Comparison of ENCODE assay signal across 8 mouse cellular contexts in genomic region chr10:20148773-20149120, GRCm38 (mm10). TPM values are rescaled to one million over a fixed set of nuclear protein-coding genes. Genes with fewer than 3 reads are reported as not detected.
DNase-seq lines count a peak whose midpoint lies in the region; ATAC-seq and TF ChIP-seq lines count a peak whose summit lies in the region.

No protein-coding gene starts in this region.

- H3K4me2 ChIP-seq in CH12.LX (ENCODE audit: insufficient read depth, low read depth, poor library complexity, severe bottlenecking): peak overlapping the region; percentile 46; the same call in 1 of the 2 replicates
- peak overlapping the region; percentile 94 for H3K4me2 ChIP-seq in embryonic facial prominence, embryonic 15.5 days (replicated peaks)
- H3K4me2 ChIP-seq in heart, postnatal 0 days (ENCODE audit: low read depth, low read length): peak overlapping the region; percentile 99
- H3K4me2 ChIP-seq in lung, postnatal 0 days (replicated peaks; ENCODE audit: low read depth, low read length): peak overlapping the region; percentile 96

- no peaks in the 10 kb centered on the region for H3K27me3 ChIP-seq in CH12.LX (replicated peaks)
- peaks cover 21% of the 10 kb centered on the region for H3K27me3 ChIP-seq in embryonic facial prominence, embryonic 15.5 days
- peaks cover 13% of the 10 kb centered on the region for H3K27me3 ChIP-seq in heart, postnatal 0 days (ENCODE audit: control insufficient read depth, insufficient read depth, low read length)
- H3K27me3 ChIP-seq in lung, postnatal 0 days (replicated peaks; ENCODE audit: insufficient read depth, low read length): no peaks in the 10 kb centered on the region

- TF ChIP-seq POLR2A in CH12.LX (IDR thresholded peaks at IDR 0.05; ENCODE audit: low read depth, low read length): no peak

- peak; percentile 91 for ATAC-seq in embryonic facial prominence, embryonic 15.5 days (ENCODE audit: insufficient number of reproducible peaks, low FRiP score, low TSS enrichment, low read depth)
- peak; percentile 78 for ATAC-seq in heart, postnatal 0 days (ENCODE audit: insufficient read depth, low read depth)
- ATAC-seq in lung, postnatal 0 days: peak; percentile 97

- dilution Hi-C loops in CH12.LX (cut with MboI; ENCODE audit: extremely low pct_ligation_motif_present, extremely low pct_unique_long_range_greater_than_20kb, low sequenced_read_pairs): no loop called here

- no peaks in the 10 kb centered on the region for H3K4me1 ChIP-seq in CH12.LX (ENCODE audit: control insufficient read depth in 1 of 2, insufficient read depth in 2 of 2)
- peaks cover 9% of the 10 kb centered on the region; the same call in 1 of the 2 replicates for H3K4me1 ChIP-seq in embryonic facial prominence, embryonic 15.5 days
- H3K4me1 ChIP-seq in heart, postnatal 0 days (ENCODE audit: control insufficient read depth, insufficient read depth): no peaks in the 10 kb centered on the region
- no peaks in the 10 kb centered on the region for H3K4me1 ChIP-seq in lung, postnatal 0 days (ENCODE audit: insufficient read depth, low read depth, low read length)

- H3K9me3 ChIP-seq in CH12.LX (replicated peaks; ENCODE audit: low read length): peaks cover 7% of the 10 kb centered on the region
- H3K9me3 ChIP-seq in embryonic facial prominence, embryonic 15.5 days (replicated peaks): no peaks in the 10 kb centered on the region
- no peaks in the 10 kb centered on the region for H3K9me3 ChIP-seq in heart, postnatal 0 days (replicated peaks; ENCODE audit: control insufficient read depth, low read length)
- H3K9me3 ChIP-seq in lung, postnatal 0 days (ENCODE audit: low read length): no peaks in the 10 kb centered on the region

- no peak overlapping the region for H3K27ac ChIP-seq in CH12.LX (ENCODE audit: insufficient read depth, low read depth)
- peak overlapping the region; percentile 75; the same call in 1 of the 2 replicates for H3K27ac ChIP-seq in embryonic facial prominence, embryonic 15.5 days (replicated peaks)
- peak overlapping the region; percentile 70; the same call in 1 of the 2 replicates for H3K27ac ChIP-seq in heart, postnatal 0 days (ENCODE audit: low read depth)
- peak overlapping the region; percentile 82 for H3K27ac ChIP-seq in lung, postnatal 0 days (ENCODE audit: low read length)

- in situ Hi-C loops in CH12.LX (cut with MboI; ENCODE audit: low pct_ligation_motif_present, low pct_unique_long_range_greater_than_20kb, low sequenced_read_pairs): loop anchor here (25.0 kb wide), 1 partner anchor 411 kb away; no protein-coding TSS in a partner anchor

- no peak for TF ChIP-seq EP300 in CH12.LX (IDR thresholded peaks at IDR 0.05; ENCODE audit: low read length)
- TF ChIP-seq EP300 in heart, postnatal 0 days (IDR thresholded peaks at IDR 0.05; ENCODE audit: low read depth): no peak
- TF ChIP-seq EP300 in lung, postnatal 0 days (IDR thresholded peaks at IDR 0.05): no peak

- no peak overlapping the region for H3K9ac ChIP-seq in CH12.LX (ENCODE audit: insufficient read depth, low read depth)
- peak overlapping the region; percentile 62; the same call in 1 of the 2 replicates for H3K9ac ChIP-seq in embryonic facial prominence, embryonic 15.5 days
- H3K9ac ChIP-seq in heart, postnatal 0 days (replicated peaks; ENCODE audit: low read depth, low read length): peak overlapping the region; percentile 90
- H3K9ac ChIP-seq in lung, postnatal 0 days (replicated peaks; ENCODE audit: low read depth): peak overlapping the region; percentile 81

- no peak for DNase-seq in CH12.LX (ENCODE audit: extremely low read depth)
- DNase-seq in adrenal gland, postnatal 14 days: peak; percentile 82
- DNase-seq in heart, postnatal 0 days (ENCODE audit: low spot score): peak; percentile 46
- peak; percentile 75 to 92 for DNase-seq in kidney, postnatal 25 days
- peak; percentile 87 for DNase-seq in lung, postnatal 0 days (ENCODE audit: low spot score)
- DNase-seq in ovary, postnatal 36 days (ENCODE audit: low spot score): peak; percentile 69
- DNase-seq in urinary bladder, postnatal 25 days (ENCODE audit: low spot score): peak; percentile 69

- under 1% methylated on average over 34 of the region's 58 CpGs for WGBS in embryonic facial prominence, embryonic 15.5 days
- 0% methylated on average over 16 of the region's 58 CpGs for WGBS in heart, postnatal 0 days
- 0% methylated on average over 5 of the region's 58 CpGs for WGBS in lung, postnatal 0 days

- no peaks in the 10 kb centered on the region for H3K79me2 ChIP-seq in CH12.LX (replicated peaks; ENCODE audit: control insufficient read depth, extremely low read depth, insufficient read depth, poor library complexity, severe bottlenecking)

- peaks cover 2 to 9% of the 10 kb centered on the region in 2 experiments for H3K36me3 ChIP-seq in CH12.LX (replicated peaks in 1 of 2; ENCODE audit: control insufficient read depth in 1 of 2, insufficient read depth in 1 of 2, low read length in 1 of 2)
- no peaks in the 10 kb centered on the region for H3K36me3 ChIP-seq in embryonic facial prominence, embryonic 15.5 days
- H3K36me3 ChIP-seq in heart, postnatal 0 days (replicated peaks; ENCODE audit: control insufficient read depth, insufficient read depth, low read length): 0 out of 2 replicates have a peak, but pooled peaks cover under 1% of the 10 kb centered on the region
- H3K36me3 ChIP-seq in lung, postnatal 0 days (ENCODE audit: insufficient read depth, low read length): no peaks in the 10 kb centered on the region

- no peak overlapping the region for H3K4me3 ChIP-seq in CH12.LX (replicated peaks in 1 of 3; ENCODE audit: low read depth in 2 of 3, low read length in 2 of 3, poor library complexity in 1 of 3)
- H3K4me3 ChIP-seq in embryonic facial prominence, embryonic 15.5 days (replicated peaks): peak overlapping the region; percentile 73
- peak overlapping the region; percentile 95 for H3K4me3 ChIP-seq in heart, postnatal 0 days (ENCODE audit: low read depth, low read length)
- peak overlapping the region; percentile 81 for H3K4me3 ChIP-seq in lung, postnatal 0 days (ENCODE audit: low read depth, low read length)

- TF ChIP-seq CTCF in CH12.LX (conservative IDR thresholded peaks at IDR 0.05 in 1 of 2, IDR thresholded peaks at IDR 0.05 in 1 of 2; ENCODE audit: low read depth in 2 of 2, low read length in 2 of 2): no peak; a peak in 1 of 4 replicates
- TF ChIP-seq CTCF in heart, postnatal 0 days (IDR thresholded peaks at IDR 0.05; ENCODE audit: low read depth): no peak
- TF ChIP-seq CTCF in lung, postnatal 0 days (IDR thresholded peaks at IDR 0.05): peak; percentile 27

- TF ChIP-seq RAD21 in CH12.LX (IDR thresholded peaks at IDR 0.05; ENCODE audit: low read depth, low read length): no peak

TF ChIP-seq in CH12.LX, 34 proteins besides CTCF, POLR2A, EP300 and RAD21:
- no peak for TF ChIP-seq SMC3 (IDR thresholded peaks at IDR 0.05; ENCODE audit: low read depth, low read length)
- TF ChIP-seq USF1 (IDR thresholded peaks at IDR 0.05; ENCODE audit: low read depth, low read length): no peak
- no peak for TF ChIP-seq MAX (IDR thresholded peaks at IDR 0.05; ENCODE audit: low read length)
- no peak for TF ChIP-seq MAZ (IDR thresholded peaks at IDR 0.05; ENCODE audit: low read depth, low read length)
- TF ChIP-seq IRF4 (IDR thresholded peaks at IDR 0.05; ENCODE audit: low read depth, low read length): no peak
- TF ChIP-seq UBTF (IDR thresholded peaks at IDR 0.05; ENCODE audit: low read depth, low read length): no peak
- TF ChIP-seq ZNF384 (IDR thresholded peaks at IDR 0.05; ENCODE audit: low read depth, low read length): no peak
- no peak for TF ChIP-seq POLR2AphosphoS2 (IDR thresholded peaks at IDR 0.05; ENCODE audit: low read depth, low read length)
- no peak for TF ChIP-seq TBP (conservative IDR thresholded peaks at IDR 0.05; ENCODE audit: low read depth, low read length)

RNA-seq across cellular contexts. Expression of gene Map7, which starts 0.5 kb away (rescaled TPM):
- 7.4 and 8.8 TPM in 2 replicates for total RNA-seq in CH12.LX (2012; rRNA removed)
- 21.6 and 23.3 TPM in 2 replicates for total RNA-seq in CH12.LX (2014; rRNA removed)
- 31.1 and 48.0 TPM in 2 replicates for polyA plus RNA-seq in CH12.LX (2012; ENCODE audit: insufficient read length, low read depth)
- total RNA-seq in adrenal gland, postnatal 14 days (2021): 16.5 and 19.0 TPM in 2 replicates
- polyA plus RNA-seq in embryonic facial prominence, embryonic 15.5 days (2015; fragmentation: Nextera tagmentation; extraction: Ambion mirVana): 17.5 and 18.4 TPM in 2 replicates
- total RNA-seq in heart, postnatal 0 days (2014; rRNA removed; ENCODE audit: low replicate concordance): 5.9 and 22.5 TPM in 2 replicates
- polyA plus RNA-seq in heart, postnatal 0 days (2015; fragmentation: Nextera tagmentation; extraction: Ambion mirVana): 7.0 and 7.5 TPM in 2 replicates
- polyA plus RNA-seq in lung, postnatal 0 days (2015; fragmentation: Nextera tagmentation; extraction: Ambion mirVana): 12.9 and 14.4 TPM in 2 replicates

Comparison
In these comparisons a context has a peak if more than half of its experiments do, and no peak if none do; other contexts are left out.
1. H3K4me2 ChIP-seq: peak in every context shown above with its lines; median percentile 99 in heart, postnatal 0 days; 96 in lung, postnatal 0 days; 94 in embryonic facial prominence, embryonic 15.5 days; 46 in CH12.LX.
2. H3K4me3 ChIP-seq: peak in embryonic facial prominence, embryonic 15.5 days (single experiment), heart, postnatal 0 days (single experiment) and lung, postnatal 0 days (single experiment); none in CH12.LX (0 of 3).
3. Peak in every context shown above with its lines, with median percentiles within 50 percentile points of each other: ATAC-seq.